Mouse (Mus musculus) cerebellum, postnatal 14 days (tissue): ENCODE data around the gene Susd1.

Experiments used
- DNase-seq, 2 experiments: peaks; one replicate each; pipeline ENCODE4 v3.0.0; 2021; ENCODE audit warnings: mixed read lengths in 2 of 2

The Susd1 gene

DNA sequence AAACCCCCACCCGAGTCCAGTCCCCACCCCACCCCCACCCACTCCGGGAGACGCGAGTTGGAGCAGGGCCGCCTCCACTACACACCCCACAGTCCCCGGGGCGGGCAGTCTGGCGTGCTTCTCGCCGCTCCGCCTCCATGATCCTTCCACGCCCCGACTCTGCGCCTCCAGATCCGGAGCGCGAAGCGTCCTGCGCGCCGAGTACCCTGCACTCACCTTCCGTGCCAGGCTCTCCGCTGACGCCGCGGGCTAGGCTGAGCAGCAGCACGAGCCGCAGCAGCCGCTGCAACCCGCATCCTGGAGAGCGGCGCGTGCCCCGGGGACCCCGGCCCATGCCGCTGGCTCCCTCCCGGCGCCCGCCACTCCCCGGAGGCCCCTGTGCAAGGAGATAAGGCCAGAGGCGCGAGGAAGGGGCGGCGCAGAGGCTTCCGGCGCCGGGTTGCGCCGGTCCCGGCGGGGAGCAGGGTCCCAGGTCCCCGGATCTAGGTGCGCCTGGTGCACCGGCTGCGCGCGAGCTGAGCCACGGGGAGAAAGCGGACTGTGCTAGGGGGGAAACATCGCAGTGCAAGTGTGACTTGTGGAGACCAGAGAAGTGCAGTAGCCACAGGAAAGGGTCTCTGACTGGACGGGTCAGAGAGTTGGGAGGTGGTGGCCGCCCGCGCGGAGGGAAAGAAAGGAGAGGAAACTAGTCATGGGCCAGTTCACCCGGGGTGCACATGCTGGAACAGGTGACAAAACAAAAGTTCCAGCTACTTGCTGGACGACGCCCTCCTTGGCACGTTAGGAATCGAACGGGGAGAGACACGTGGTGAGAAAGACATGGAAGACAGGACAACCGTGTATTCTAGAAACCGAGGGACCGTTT is at the start of gene Susd1:
Gene Susd1 (minus strand): TSS at position 644 of the 865 bp plus-strand sequence.
- peak; percentile 62 to 63 for DNase-seq

DNA sequence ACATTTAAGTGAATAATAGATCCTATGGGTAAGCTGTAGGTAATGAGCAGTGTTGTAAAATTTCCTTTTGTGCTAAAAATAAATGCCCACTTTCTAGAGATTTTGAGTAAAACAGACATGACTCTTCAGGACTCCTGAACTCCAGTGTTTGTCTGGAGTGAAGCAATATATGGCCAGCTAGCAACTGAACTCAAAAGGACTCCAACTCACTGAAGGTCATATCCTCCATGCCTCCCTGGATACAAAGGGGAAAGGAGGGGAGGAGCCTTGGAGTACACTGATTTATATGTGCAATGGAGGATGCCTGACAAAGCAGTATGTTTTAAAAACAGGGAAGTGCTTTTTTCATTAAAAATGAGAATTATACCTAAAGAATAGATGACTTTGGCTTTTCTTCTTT is 32.9 kb upstream of the Susd1 start:
- no peak for DNase-seq

DNA sequence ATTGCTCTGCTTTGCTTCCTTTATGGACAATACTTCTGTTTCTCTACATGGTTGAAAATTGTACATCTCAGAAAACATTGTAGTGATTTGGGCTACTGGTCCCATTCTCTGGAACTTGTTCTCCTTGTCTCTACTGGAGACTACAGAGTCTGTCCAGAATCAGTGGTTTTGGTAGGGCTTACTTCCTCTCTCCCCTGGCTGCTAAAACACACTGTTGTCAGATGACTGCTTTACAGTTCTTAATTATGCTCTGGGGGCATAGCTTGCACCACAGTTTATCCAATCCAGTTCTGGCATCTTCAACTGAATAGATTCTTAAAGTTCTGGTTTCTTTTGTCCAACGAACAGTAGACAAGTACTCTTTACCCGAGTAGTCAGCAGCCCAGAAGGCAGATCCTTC is 27.0 kb upstream of the Susd1 start:
- DNase-seq: no peak

DNA sequence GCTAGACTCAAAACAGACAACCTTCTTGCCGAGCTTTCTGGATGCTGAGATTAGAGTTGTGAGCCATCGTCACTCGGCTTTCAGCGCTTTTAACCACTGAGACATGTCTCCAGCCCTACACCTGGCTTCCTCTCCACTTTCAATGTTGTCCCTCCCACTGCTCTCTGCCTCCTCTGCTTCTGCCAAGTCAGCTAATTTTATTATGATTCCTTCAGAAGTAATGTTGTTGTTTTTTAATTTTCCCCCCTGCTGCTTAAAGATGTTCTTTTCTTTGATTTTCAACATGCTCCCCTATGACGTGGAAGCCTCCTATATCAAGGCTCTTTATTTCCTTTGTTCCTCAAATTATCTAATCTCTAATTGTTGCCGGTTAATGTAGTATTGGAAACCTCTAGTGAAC is 26.2 kb upstream of the Susd1 start:
- no peak for DNase-seq

DNA sequence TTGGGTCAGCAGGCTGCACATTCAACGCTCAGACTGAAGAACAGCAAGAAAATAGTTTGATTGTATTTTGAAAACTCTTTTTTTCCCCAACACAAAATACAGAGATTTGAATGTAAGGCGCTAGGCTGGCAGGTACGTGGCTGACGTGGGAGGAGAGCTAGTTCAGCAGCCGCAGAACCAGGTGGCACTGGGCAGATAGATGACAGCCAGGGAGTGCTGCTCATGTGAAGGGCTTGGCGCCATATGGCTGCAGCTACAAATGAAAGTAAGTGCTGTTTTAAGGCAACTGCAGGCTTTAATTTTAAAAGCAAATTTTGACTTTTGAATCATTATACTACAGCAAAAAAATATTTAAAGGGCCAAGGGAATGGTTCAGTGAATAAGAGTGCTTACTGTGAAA is 24.1 kb upstream of the Susd1 start:
- DNase-seq: no peak

DNA sequence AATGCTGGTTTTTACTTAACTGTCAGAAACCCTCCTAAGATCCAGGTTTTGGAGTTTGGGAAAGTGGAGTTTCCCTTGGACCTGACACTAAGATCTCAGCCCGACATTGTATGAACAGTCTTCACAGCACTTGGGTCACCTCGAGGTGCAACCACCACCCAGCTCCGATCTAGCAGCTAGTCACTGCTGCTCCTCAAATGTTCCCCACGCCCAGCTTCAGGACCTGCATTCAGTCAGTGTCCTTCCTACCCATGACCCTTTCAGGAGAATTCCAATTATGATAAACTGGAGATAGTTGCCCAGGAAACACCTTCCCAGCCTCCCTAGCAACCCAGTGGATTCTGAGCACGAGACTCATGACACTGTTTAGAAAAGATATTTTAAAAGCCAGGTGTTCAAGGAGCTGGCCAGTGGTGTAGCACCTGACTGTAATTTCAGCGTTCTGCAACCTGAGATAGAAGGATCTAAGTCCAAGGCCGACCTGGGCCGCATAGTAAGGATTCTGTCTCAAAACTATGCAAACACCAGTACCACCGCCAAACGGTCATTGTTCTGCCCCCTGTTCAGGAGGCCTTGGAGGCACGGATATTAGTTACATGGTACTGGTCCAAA is 22.8 kb upstream of the Susd1 start:
- no peak for DNase-seq

DNA sequence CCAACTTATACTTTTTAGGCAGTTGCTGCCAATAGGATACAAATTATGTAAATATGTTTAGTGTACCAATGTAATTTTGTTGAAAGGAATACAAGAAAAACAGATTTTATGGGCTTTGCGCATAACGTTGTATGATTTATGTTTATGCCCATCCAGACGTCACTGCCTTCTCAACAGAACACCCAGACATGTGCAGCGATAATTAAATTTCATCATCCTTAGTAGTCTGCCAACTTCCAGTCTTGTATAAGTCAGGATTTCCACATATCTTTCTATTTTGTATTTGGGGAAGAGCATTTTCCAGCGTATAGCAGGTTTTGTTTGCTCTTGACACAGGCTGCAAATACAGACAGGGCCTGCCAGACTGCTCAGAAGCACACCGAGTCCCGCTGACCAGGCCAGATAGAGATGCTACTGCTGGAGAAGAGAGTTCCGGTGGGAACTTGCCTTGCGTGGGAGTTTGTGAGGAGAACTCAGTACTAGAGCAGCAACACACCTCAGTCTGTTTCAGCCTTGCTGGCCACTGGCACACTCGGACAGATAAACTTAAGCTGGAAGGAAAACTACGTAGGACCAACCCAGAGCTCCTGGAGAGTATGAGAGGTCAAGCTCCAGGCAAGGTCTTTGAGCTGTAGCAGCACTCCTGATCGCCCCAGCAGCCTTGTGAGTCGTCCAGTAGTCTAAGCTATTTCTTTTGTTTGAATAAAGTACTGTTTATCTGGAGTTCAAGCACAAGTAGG is 21.0 kb upstream of the Susd1 start:
- no peak for DNase-seq

DNA sequence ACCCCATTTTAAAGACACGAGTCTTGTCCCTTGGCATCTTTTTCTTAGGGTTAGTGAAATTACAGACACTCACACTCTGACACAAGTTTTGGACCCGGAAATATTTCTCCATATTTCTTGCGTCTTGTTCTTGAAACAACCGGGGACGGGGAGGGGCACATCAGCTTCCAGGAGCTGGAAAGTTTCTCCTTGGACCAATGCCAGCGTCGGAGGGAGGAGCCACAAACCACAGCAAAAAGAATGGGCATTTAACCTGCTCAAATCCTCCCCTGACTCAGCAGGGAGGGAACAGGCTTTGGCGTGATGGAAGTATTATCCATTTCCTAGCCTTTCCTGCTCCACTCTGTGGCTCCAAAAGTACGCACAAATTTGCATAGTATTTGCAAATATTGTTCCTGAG is 19.5 kb upstream of the Susd1 start:
- DNase-seq: peak in 1 of 2 experiments; percentile 9

DNA sequence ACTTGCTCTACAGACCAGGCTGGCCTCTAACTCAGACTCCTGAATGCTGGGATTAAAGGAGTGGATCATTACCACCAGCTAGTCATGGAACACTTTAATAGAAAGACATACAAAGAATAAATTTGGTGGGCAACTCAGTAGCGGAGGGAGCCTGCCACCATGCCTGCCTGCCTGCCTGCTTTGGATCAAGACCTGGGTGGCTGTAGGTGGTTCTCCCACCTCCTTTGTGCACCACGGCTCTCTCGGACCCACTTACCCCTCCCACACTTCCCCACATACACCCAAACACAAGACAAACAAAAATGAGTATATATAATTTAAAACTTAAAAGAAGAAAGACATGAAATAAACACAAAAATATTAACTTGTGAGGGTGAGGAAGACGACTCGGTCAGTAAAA is 18.7 kb upstream of the Susd1 start:
- no peak for DNase-seq

DNA sequence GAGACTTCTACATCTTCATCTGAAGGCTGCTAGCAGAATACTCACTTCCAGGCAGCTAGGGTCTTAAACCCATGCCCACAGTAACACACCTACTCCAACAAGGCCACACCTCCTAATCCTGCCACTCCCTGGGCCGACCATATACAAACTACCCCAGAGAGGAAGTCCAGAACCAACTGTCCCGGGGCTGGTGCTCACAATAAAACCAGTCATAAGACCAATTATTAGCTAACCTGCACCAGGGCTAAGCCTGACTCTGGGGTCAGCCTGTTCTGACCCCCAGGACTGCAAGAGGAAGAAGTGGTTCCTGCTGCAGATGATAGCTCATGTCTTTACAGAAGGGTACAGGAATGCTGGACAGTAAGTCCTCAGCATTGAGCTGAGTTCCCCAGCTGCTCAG is 17.0 kb upstream of the Susd1 start:
- no peak for DNase-seq

DNA sequence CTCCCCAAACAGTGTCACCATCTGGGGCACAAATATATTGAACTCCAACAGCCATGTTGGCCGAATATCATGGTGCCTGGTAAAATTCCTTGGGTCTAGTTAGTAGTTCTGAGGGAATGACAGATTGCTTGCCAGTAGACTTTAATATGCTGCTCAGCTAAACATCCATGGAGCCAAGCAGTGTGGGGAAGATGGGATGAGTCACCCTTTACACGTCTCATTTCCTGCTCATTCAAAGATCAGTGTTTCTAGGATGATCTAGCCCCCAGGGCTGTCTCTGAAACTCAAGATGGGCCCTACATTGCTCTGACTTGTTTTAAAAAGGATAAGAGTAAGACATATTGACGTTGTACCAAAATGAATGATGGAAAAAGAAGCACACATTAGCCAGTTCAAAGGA is 15.6 kb upstream of the Susd1 start:
- DNase-seq: no peak

DNA sequence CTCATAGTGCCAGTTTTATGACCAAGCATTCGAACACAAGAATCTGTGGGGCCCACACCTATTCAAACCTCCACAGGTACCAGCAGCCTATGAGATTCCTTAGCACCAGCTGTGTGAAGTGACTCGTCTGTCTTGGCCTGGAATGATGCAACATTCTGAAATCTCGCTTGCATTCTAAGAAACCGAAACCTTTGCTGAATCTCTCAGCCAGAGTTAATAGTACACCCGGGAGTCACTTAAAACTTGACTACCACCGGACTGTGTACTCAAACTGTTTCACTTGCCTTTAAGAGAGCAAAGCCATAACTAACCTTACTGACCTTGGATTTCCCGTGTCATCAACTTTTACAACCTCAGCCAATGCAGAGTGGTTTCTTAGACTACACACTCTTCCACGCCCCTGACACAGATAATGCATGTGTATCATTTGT is 14.1 kb upstream of the Susd1 start:
- no peak for DNase-seq

DNA sequence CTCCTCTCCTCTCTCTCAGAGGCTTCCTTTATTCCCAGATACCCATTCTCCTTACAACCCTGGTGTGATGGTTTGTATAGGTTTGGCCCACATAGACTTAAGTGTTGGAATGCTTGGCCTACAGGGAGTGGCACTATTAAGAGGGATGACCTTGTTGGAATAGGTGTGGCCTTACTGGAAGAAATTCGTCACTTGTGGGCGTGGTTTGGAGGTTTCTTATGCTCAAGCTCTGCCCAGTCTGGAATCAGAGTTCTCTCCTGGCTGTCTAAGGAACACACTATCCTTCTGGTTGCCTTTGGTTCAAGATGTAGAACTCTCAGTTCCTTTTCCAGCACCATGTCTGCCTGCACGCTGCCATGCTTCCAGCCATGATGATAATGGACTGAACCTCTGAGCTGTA is 12.5 kb upstream of the Susd1 start:
- DNase-seq: no peak

DNA sequence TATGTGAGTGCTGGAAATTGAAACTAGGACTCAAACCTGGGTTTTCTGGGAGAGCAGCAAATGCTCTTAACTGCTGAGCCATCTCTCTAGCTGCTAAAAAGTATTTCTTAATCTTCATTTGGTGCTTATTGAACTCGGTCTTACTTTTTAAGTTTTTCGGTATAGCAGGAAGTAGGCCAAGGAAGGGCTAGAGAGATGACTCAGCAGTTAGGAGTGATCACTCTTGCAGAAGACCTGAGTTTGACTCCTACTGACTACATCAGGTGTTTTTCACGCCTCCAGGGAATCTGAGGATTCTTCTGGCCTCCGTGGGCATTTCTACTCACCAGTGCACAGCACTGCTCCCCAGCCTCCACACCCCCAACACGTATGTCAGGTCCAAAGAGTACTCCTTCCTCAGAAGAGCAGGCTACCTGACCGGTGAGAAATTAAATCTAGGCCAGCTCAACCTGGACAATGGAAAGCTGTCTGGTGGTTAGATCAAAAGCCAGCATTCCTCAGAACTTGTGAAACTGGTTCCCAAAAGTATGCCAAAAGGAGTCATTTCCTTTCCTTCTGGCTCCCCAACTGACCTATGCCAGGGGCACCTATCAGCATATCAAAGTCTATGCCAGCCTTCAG is 11.9 kb upstream of the Susd1 start:
- no peak for DNase-seq

DNA sequence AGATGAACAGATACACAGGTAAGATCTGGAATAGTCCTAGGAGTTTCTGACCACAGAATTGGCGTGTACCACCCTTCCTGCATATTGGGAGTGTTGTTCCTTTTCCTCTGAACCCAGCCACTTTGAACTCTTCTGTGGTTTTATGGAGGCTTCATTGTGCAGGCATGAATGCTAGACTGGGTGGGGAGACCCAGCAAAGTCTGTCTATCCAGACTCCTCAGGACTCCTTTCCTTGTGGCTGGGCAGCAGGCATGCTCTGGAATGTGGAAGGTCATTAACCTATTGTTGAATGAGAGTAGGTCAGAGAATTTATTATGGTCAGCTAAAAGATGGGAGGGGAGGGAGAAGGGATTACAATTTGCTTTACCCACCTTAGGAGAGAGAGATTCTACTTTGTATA is 8.9 kb upstream of the Susd1 start:
- DNase-seq: no peak

DNA sequence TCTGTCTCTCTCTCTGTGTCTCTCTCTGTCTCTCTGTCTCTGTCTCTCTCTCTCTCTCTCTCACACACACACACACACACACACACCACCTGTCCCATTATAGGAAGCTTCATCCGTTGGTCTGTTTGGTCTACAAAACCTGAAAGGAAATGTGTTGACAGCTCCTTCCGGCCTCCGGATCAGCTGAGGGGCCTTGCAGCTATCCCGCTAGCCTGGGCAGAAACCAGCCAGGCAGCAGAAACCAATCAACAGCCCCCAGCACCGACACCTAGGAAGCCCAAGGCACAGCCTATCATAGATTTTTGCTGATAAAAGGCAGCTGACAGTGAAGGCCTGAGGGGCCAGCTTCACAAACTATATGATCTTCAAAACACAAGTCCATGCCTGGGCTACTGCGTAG is 7.1 kb upstream of the Susd1 start:
- DNase-seq: no peak

DNA sequence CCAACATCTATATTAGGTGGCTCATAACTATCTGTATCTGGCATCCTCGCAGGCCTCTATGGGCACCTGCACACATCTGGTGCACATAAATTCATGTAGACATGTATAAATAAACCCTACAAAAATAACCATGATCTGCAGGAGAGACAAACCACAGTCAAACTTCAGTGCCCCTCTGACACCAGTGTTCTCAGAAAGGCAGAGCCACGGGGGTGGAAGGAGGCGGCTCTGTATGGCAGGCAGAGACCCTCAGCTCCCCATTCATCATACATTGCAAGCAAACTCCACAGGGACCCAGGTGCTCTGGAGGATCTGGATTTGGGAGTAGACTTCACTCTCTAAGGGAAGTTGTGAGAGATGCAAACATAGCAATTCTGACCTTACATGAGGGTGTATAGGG is 6.6 kb upstream of the Susd1 start:
- no peak for DNase-seq

DNA sequence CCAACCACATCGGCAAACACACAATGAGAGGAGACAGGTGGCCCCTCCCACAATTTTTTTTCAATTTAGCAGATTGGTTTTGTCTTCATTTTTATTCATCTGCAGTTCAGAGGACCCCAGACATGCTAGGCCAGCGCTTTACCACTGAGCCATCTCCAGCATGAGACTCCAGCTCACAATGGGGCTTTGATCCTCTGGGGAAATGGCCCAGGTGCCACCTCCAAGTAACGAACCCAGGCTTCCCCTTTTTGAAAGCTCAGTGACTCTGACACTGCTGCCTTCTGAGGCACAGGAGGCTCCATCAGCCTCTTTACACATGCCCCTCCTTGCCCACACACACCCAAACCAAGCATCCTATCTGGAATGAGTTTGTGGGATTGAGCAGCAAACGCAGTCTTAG is 5.7 kb upstream of the Susd1 start:
- DNase-seq: no peak

DNA sequence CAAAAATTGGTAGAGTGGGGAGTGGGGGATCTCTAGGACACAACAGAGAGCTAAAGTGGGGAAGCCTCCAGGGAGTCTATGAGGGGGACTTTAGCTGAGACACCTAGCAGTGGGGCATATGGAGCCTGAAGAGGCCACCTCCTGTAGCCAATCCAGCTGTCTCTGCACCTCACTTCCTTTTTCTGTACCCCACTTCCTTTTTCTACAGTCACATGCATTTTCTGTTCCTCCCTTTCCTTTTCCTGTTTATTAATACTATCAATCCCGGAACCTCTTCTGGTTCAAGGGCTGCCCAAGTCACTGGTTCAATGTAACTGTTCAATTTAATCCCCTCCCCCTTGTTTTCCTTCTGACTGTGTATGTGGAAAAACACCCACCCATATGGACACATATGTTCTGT is 2.8 kb upstream of the Susd1 start:
- no peak for DNase-seq

DNA sequence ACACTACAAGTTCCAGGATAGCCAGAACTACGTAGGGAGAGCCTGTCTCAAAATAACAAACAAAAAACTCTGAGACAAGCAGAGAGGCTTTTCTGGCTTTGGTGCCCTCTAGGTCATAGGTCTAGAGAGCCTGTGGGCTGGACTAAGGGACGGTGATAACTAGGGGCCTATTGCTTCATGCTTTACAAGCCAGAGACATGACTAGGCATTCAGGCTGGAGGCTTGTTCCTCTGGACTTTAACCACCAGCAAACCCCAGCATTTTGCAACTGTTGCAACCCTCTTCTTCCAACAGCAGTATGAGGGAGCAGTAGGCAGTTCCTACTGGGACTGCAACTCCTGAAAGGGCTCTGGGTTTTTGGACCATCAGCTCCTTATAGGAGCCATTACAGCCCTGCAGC is 1.5 kb upstream of the Susd1 start:
- no peak for DNase-seq

DNA sequence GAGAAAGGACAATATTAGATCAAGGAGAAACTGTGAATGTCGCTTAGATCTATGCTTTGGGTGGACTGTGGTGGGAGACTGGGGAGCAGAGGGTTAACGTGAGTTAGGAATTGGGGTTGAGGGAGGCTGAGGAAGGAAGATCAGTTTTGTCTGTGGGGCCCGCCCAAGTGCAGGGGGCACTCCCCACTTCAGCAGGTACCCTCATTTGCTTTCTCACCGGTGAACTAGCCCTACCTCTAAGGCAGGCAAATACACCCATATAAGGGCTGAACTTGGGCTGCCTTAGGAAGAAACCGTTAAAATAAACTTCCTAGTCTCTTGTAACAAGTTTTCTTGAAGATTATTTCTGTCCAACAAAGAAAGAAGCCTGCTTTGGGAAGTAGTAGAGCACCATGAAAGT is 608 bp upstream of the Susd1 start:
- DNase-seq: no peak

DNA sequence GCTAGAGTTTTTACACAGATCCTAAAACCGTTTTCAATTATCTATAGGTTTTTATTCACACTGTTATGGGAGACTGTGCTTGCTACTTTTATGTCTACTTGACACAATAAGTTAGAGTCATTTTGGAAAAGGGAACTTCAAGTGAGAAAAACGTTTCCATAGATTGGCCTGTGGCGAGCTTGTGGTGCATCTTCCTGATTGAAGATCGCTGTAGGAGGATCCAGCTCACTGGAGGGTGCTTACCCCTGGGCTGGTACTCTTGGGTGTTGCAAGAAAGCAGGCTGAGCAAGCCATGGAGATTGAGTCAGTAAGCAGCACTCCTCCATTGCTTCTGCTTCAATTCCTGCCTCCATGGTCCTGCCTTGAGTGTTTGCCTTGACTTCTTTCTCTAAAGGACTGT is 2.5 kb downstream of the Susd1 start:
- DNase-seq: no peak

DNA sequence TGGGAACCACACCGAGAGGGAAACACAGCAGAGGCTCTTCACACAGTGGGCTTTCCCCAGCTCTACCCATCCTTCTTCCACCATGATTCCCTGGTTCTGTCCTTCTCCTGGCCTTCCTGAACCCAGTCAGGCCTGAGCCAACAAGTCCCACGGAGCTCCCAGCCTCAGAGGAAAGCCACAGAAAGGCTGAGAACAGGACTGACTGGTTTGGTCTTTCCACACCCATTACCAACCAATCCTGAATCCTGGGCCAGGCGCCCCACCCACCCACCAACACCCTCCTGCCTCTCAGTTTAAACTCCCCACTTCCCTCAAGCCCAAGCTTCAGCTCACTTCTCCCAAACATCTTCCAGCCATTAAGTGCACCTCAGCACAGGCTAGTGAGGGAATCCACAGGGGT is 4.4 kb downstream of the Susd1 start:
- no peak for DNase-seq

DNA sequence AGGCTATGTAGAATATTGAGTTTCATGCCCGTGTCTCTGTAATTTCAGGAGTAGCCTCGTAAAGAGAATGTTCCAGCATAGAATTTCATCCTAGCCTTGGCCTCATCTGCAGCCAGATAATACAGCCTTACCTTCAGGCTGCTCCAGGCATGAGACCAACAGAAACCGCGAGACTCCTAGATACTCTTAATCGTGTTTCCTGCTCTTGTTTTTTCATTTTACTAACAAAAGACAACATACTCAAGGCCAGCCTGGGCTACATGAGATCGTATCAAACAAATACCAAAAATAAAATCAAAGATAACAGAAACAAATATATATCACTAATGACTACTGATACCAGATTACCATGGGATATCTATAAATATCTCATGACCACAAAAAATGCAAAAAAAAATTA is 9.3 kb downstream of the Susd1 start:
- no peak for DNase-seq
